Comparison of ENCODE assay signal across 8 mouse cellular contexts in genomic region chr3:116033871-116034222, GRCm38 (mm10). TPM values are rescaled to one million over a fixed set of nuclear protein-coding genes. Genes with fewer than 3 reads are reported as not detected.
DNase-seq lines count a peak whose midpoint lies in the region; ATAC-seq and TF ChIP-seq lines count a peak whose summit lies in the region.

No protein-coding gene starts in this region.

- no peaks in the 10 kb centered on the region for H3K36me3 ChIP-seq in hindbrain, postnatal 0 days (ENCODE audit: insufficient read depth, low read length)
- no peaks in the 10 kb centered on the region for H3K36me3 ChIP-seq in midbrain, postnatal 0 days (ENCODE audit: insufficient read depth, low read length)

- H3K9ac ChIP-seq in hindbrain, postnatal 0 days (replicated peaks; ENCODE audit: low read length): no peak overlapping the region
- H3K9ac ChIP-seq in midbrain, postnatal 0 days (replicated peaks; ENCODE audit: low read length, poor library complexity, severe bottlenecking): no peak overlapping the region

- ATAC-seq in frontal cortex, adult (ENCODE audit: low TSS enrichment): peak; percentile 49; the same call in 1 of the 2 replicates
- ATAC-seq in hindbrain, postnatal 0 days: peak; percentile 19; the same call in 1 of the 2 replicates
- ATAC-seq in midbrain, postnatal 0 days (ENCODE audit: low FRiP score): no peak
- no peak for ATAC-seq in megakaryocyte-erythroid progenitor cell, adult 5-6 weeks (replicated peaks; ENCODE audit: low FRiP score, low TSS enrichment, poor library complexity, severe bottlenecking)

- H3K4me3 ChIP-seq in hindbrain, postnatal 0 days (ENCODE audit: low read length): no peak overlapping the region
- no peak overlapping the region for H3K4me3 ChIP-seq in midbrain, postnatal 0 days (ENCODE audit: low read depth, low read length)

- no peak for TF ChIP-seq POLR2A in brain, embryonic 14.5 days (IDR thresholded peaks at IDR 0.05; ENCODE audit: borderline replicate concordance, extremely low read depth, insufficient read depth, insufficient read length, poor library complexity, severe bottlenecking)

- H3K27me3 ChIP-seq in hindbrain, postnatal 0 days (ENCODE audit: insufficient read depth, low read length): no peaks in the 10 kb centered on the region
- H3K27me3 ChIP-seq in midbrain, postnatal 0 days (ENCODE audit: insufficient read depth, low read length): no peaks in the 10 kb centered on the region

- H3K27ac ChIP-seq in hindbrain, postnatal 0 days: no peak overlapping the region
- no peak overlapping the region for H3K27ac ChIP-seq in midbrain, postnatal 0 days (ENCODE audit: low read depth, low read length)

- no peaks in the 10 kb centered on the region for H3K4me1 ChIP-seq in hindbrain, postnatal 0 days (ENCODE audit: insufficient read depth, low read length)
- no peaks in the 10 kb centered on the region for H3K4me1 ChIP-seq in midbrain, postnatal 0 days (ENCODE audit: insufficient read depth, low read length)

- no peak for DNase-seq in frontal cortex, postnatal 14 days (ENCODE audit: low spot score in 2 of 2)
- peak; percentile 85 for DNase-seq in 3T3-L1 (ENCODE audit: low read depth, low spot score)
- peak; percentile 91 for DNase-seq in brain, embryonic 14.5 days (ENCODE audit: low read depth)
- peak; percentile 87 for DNase-seq in hindbrain, postnatal 0 days (ENCODE audit: low spot score)
- peak; percentile 86 for DNase-seq in midbrain, postnatal 0 days (ENCODE audit: low spot score)
- DNase-seq in gastrocnemius, postnatal 10 days: no peak

- WGBS in hindbrain, postnatal 0 days: 60% methylated on average over 3 of the region's 3 CpGs
- 56% methylated on average over 3 of the region's 3 CpGs for WGBS in midbrain, postnatal 0 days

- TF ChIP-seq CTCF in brain, embryonic 14.5 days (IDR thresholded peaks at IDR 0.05; ENCODE audit: borderline replicate concordance, extremely low read depth, insufficient read depth, insufficient read length): no peak
- peak; percentile 85 for TF ChIP-seq CTCF in hindbrain, postnatal 0 days (IDR thresholded peaks at IDR 0.05; ENCODE audit: low read depth)
- peak; percentile 89 for TF ChIP-seq CTCF in midbrain, postnatal 0 days (IDR thresholded peaks at IDR 0.05)

- no peaks in the 10 kb centered on the region for H3K9me3 ChIP-seq in hindbrain, postnatal 0 days (ENCODE audit: low read length)
- H3K9me3 ChIP-seq in midbrain, postnatal 0 days (ENCODE audit: low read length): no peaks in the 10 kb centered on the region

- H3K4me2 ChIP-seq in hindbrain, postnatal 0 days (ENCODE audit: low read depth, low read length): no peak overlapping the region
- no peak overlapping the region for H3K4me2 ChIP-seq in midbrain, postnatal 0 days (ENCODE audit: low read depth, low read length, poor library complexity, severe bottlenecking)

RNA-seq across cellular contexts. Expression of gene Extl2, which starts 26.6 kb away (rescaled TPM):
- polyA plus RNA-seq in brain, embryonic 14.5 days (2012; rRNA removed): 8.6 and 12.5 TPM in 2 replicates
- total RNA-seq in hindbrain, postnatal 0 days (2014; rRNA removed): 41.2 and 44.0 TPM in 2 replicates
- polyA plus RNA-seq in hindbrain, postnatal 0 days (2015; fragmentation: Nextera tagmentation; extraction: Ambion mirVana): 44.8 and 47.0 TPM in 2 replicates
- 34.6 and 35.7 TPM in 2 replicates for total RNA-seq in midbrain, postnatal 0 days (2014; rRNA removed)
- polyA plus RNA-seq in midbrain, postnatal 0 days (2015; fragmentation: Nextera tagmentation; extraction: Ambion mirVana): 34.7 and 39.2 TPM in 2 replicates
- 2.9 and 6.0 TPM in 2 replicates for total RNA-seq in megakaryocyte-erythroid progenitor cell, adult 5-6 weeks (2014; fragmentation: Nextera tagmentation)
- 8.1 and 15.2 TPM in 2 replicates for total RNA-seq in megakaryocyte-erythroid progenitor cell, adult 5-6 weeks (2017)
- total RNA-seq in gastrocnemius, postnatal 10 days (2021): 10 to 100 TPM; 15.1 to 17.9 TPM

RNA-seq across cellular contexts. Expression of gene Slc30a7, which starts 26.6 kb away (rescaled TPM):
- polyA plus RNA-seq in brain, embryonic 14.5 days (2012; rRNA removed): 21.8 and 26.4 TPM in 2 replicates
- 20.4 and 21.8 TPM in 2 replicates for total RNA-seq in hindbrain, postnatal 0 days (2014; rRNA removed)
- 10.1 and 12.6 TPM in 2 replicates for polyA plus RNA-seq in hindbrain, postnatal 0 days (2015; fragmentation: Nextera tagmentation; extraction: Ambion mirVana)
- total RNA-seq in midbrain, postnatal 0 days (2014; rRNA removed): 28.6 and 46.6 TPM in 2 replicates
- polyA plus RNA-seq in midbrain, postnatal 0 days (2015; fragmentation: Nextera tagmentation; extraction: Ambion mirVana): 9.0 and 10.6 TPM in 2 replicates
- 12.8 and 13.5 TPM in 2 replicates for total RNA-seq in megakaryocyte-erythroid progenitor cell, adult 5-6 weeks (2014; fragmentation: Nextera tagmentation)
- 9.2 and 14.8 TPM in 2 replicates for total RNA-seq in megakaryocyte-erythroid progenitor cell, adult 5-6 weeks (2017)
- total RNA-seq in gastrocnemius, postnatal 10 days (2021): 10 to 100 TPM; 16.1 to 22.2 TPM

Comparison
In these comparisons a context has a peak if more than half of its experiments do, and no peak if none do; other contexts are left out.
1. ATAC-seq: peak in frontal cortex, adult (single experiment) and hindbrain, postnatal 0 days (single experiment); none in midbrain, postnatal 0 days (single experiment) and megakaryocyte-erythroid progenitor cell, adult 5-6 weeks (single experiment).
2. DNase-seq: peak in 3T3-L1 (single experiment), brain, embryonic 14.5 days (single experiment), hindbrain, postnatal 0 days (single experiment) and midbrain, postnatal 0 days (single experiment); none in frontal cortex, postnatal 14 days (0 of 2) and gastrocnemius, postnatal 10 days (single experiment).